Mouse (Mus musculus): ENCODE data around the gene Taf1c.

Gene Taf1c

DNA sequence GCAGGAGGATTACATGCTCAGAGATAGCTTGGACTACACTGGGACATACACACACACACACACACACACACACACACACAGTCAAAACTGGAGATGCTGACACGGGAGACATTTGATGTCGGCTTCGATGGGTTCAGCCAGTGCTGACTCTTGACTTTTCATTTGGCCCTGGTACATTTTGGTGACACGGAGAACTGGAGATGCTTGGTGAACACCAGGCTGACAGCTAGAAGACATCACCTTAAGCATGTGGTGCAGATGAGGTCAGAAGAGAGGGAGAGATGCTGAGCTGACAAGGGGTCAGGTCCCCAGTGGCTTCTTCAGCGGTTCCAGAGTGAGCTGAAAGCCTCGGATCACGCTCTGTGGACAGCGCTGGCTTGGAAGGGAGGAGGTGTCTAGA lies 18.0 kb upstream of the Taf1c start:
- DNase-seq (ENCODE audit: extremely low spot score) = no peak

- no peak for DNase-seq (ENCODE audit: extremely low spot score)
Measured at GRCm38 (mm10) chr8:119622555-119622954, 17.5 kb upstream of the Taf1c start.

DNA sequence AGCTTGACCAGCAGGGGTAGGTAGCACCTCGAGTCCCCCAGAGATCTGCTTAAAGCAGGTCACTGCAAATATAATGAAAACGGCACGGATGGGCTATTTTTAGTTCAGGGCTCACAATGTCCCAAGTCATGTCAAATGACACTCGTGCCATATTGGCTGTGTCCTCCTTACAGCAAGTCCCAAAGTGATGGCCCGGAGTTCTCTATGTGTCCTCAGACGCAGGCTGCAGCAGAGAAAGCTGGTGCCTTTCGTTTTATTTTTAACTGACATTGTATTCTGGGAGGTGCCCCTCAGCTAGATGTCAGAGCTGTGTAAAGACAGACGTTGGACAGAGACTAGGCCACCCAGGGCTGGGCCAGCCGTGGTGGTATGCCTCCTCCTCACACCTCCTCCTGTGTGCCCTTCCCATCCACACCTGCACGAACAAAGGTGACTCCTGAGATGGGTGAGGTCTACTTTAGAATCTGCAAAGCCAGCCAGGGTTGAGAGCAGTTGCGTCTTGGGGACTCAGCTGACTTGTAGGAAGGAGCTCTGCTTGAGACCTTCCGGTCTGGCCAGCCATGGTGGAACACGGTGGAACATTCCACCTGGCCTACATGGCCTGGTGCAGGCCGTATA lies 15.9 kb upstream of the Taf1c start:
- no peak for DNase-seq (ENCODE audit: extremely low spot score)

DNA sequence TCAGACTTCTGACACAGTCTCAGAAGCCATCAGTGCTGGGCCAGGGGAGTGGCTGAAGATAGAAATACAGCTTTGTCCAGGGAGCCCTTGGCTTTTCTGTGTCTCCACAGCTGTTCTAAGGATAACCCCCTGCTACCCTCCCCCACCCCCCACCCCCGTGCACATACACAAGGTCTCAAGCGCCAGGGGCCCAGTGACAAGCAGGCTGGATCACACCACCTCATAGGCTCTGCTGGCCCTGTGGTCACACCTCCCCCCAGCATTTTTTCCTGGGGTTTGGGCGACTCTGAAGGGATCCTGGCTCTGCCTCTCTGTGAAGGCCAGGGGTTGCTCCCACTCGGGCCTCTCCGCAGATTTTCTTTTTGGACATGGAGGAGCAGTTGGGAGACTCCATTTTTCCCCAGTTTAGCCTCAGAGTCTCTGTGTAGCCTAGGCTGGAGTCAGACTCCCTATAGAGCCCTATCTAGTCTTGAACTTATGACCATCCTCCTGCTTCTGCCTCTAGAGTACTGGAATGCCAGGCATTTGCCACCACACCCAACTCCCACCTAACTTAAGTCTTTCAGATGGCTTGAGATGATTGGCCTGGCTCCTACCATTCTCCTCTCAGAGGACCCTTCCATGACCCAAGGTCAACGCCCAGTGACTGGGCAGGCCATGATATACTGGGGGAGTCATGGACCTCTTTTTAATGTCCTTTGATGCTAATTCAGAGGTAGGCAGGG lies 15.3 kb upstream of the Taf1c start:
- DNase-seq (ENCODE audit: extremely low spot score) = no peak

GRCm38 (mm10) chr8:119618887-119619286 lies 13.9 kb upstream of the Taf1c start:
- no peak for DNase-seq (ENCODE audit: extremely low spot score)

DNA sequence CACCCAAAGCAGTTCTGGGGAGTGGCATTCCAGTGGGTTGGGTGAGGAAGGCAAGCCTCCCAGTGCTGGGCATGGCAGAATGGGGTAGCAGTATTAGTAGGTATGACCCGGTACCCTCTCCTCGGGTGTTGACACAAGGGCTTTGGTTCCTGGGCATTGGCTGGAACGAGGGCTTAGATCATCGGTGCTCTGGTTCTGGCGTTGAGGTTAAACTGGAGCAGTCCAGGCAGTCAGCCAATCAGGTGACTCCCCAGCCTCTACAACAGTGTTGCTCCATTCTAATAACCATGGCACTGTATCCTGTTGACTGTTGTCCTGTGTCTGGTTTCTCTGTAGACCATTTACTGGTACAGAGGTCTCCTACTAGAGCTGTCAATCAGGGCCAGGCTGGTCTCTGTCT lies 12.6 kb upstream of the Taf1c start:
- no peak for DNase-seq (ENCODE audit: extremely low spot score)

GRCm38 (mm10) chr8:119616811-119617210 lies 11.8 kb upstream of the Taf1c start:
- no peak for DNase-seq (ENCODE audit: extremely low spot score)

DNA sequence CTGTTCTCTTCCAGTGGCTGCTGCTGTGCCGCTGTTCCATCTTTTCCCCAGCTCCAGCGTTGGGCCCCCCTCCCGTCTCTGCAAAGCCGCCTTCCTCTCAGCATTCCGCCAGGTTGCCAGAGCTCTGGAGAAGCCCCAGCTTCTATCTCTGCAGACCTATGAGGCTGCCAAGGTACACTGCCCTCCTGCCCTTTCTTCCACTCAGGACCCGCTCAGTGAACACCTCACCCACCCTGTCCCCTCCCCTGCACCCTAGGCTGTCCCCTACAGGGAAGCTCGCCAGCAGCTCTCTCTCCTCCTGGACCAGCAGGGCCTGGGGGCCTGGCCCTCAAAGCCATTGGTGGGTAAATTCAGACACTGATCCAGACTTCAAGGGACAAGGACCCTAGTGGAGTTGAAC lies 11.3 kb upstream of the Taf1c start:
- no peak for DNase-seq (ENCODE audit: extremely low spot score)

GRCm38 (mm10) chr8:119615096-119615495 lies 10.1 kb upstream of the Taf1c start:
- no peak for DNase-seq (ENCODE audit: extremely low spot score)

GRCm38 (mm10) chr8:119612471-119612870 lies 7.4 kb upstream of the Taf1c start, which contains the start of gene Adad2:
Gene Adad2, plus strand, starts transcription at chr8:119612747.
- DNase-seq (ENCODE audit: extremely low spot score) = no peak

- no peak for DNase-seq (ENCODE audit: extremely low spot score)
Measured at GRCm38 (mm10) chr8:119606224-119606623, 1.2 kb upstream of the Taf1c start.

- no peak for DNase-seq (ENCODE audit: extremely low spot score)
Measured at GRCm38 (mm10) chr8:119604398-119604803, 621 bp downstream of the Taf1c start.

- DNase-seq (ENCODE audit: extremely low spot score) = no peak
Measured at GRCm38 (mm10) chr8:119603771-119604170, 1.3 kb downstream of the Taf1c start.

GRCm38 (mm10) chr8:119591456-119591855 lies 13.6 kb downstream of the Taf1c start:
- no peak for DNase-seq (ENCODE audit: extremely low spot score)

- no peak for DNase-seq (ENCODE audit: extremely low spot score)
Measured at GRCm38 (mm10) chr8:119590348-119590747, 14.7 kb downstream of the Taf1c start.

- no peak for DNase-seq (ENCODE audit: extremely low spot score)
Measured at GRCm38 (mm10) chr8:119588844-119589243, 16.2 kb downstream of the Taf1c start.

DNA sequence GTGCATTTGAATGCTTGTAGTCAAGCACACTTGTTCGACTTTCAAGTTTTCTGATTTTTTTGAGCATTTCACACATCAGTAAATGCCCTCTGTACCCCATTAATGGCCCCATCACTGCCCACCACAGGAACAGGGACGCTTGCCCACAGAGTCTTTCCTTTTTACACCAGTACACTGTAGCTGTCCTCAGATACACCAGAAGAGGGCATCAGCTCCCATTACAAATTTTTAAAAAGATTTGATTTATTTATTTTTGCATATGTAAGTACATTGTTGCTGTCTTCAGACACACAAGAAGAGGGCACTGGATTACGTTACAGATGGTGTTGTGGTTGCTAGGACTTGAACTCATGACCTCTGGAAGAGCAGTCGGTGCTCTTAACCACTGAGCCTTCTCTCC lies 16.7 kb downstream of the Taf1c start:
- no peak for DNase-seq (ENCODE audit: extremely low spot score)

DNA sequence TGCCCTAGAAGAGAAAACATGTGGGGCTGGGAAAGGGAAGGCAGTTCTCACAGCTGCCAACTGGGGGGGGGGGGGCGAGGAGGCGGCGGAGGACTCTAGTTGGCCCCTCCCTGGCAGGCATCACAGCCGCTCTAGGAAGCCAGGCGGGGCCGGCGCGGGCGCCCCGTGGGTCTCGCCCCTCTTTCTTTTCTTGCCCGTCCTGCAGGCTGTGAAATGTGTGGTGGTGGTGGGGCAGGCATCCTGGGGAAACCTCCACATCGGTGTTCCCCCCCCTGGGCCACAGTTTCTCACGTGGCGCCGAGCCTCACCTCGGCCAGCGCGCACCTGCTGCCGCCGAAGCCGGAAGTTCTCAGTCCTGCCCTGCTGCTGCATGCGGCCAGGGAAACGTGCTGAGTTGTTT lies 19.1 kb downstream of the Taf1c start:
- DNase-seq (ENCODE audit: extremely low spot score) = no peak

- no peak for DNase-seq (ENCODE audit: extremely low spot score)
Measured at GRCm38 (mm10) chr8:119580441-119581161, 24.4 kb downstream of the Taf1c start.

DNA sequence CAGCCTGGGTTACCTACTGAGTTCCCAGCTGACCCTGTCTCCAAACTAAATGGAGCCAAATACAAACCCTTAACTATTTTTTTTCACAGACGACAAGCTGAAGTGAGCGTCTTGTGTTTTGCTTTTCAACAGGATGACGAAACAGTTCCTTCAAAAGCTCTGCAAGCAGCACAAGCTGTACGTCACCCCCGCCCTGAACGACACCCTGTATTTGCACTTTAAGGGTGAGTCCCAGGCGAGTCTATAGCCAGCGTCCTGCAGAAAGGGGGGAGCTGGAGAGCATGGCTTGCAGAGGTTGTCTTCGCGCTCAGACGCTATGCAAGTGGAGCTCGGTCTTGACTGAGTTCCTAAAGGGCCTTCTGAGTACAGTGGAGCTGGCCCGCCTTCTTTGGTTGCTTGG lies 25.9 kb downstream of the Taf1c start:
- DNase-seq (ENCODE audit: extremely low spot score) = no peak

DNA sequence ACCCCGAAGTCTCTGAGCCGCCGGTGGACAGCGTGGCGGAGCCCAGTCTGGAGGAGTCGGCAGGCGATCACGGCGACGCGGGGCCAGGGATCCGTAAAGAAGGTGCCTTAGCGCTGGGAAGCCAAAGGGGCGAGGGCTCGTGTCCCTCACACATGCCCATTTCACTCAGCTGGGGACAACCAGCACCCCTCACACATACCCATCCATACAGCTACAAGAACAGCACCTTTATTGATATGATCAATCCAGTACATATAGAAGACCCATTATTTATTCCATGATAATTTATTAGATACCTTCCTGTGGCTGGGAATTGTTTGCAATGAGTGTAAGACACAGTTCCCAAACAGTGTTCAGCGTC lies 29.7 kb downstream of the Taf1c start:
- DNase-seq (ENCODE audit: extremely low spot score) = no peak

GRCm38 (mm10) chr8:119574437-119575365 lies 30.3 kb downstream of the Taf1c start, which contains the start of the genes Hsdl1 and Dnaaf1:
Gene Hsdl1, minus strand, starts transcription at chr8:119575183.
Gene Dnaaf1, plus strand, starts transcription at chr8:119575235.
- DNase-seq (ENCODE audit: extremely low spot score) = peak; percentile 93
